Mouse (Mus musculus) ovary, postnatal 10 days (tissue): Measurements from ENCODE around the gene Lgsn.

Experiments
- DNase-seq: peaks from one replicate; pipeline ENCODE4 v3.0.0; 2022; ENCODE audit warnings: low spot score

Lgsn gene

DNA sequence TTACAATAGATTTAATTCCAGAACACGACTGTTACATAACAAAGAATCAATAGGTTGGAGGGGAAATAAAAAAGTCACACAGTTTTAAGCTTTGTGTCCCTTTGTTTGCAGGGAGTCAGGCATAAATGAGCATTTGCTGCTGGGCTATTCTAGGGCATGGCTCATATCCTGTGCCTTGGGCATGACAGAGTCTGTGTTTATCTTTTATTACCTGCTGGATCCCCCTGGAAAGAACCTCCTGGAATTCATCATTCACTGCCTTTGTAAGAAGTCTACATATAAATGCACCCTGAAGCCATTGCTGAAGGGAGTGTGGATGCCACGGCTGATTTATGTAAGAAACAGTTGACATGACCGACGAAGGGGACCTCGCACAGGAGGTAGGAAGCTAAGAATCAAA, at the start of gene Lgsn:
Lgsn (plus strand) TSS at position 301 of the 400 bp plus-strand sequence.
- DNase-seq = no peak

DNA sequence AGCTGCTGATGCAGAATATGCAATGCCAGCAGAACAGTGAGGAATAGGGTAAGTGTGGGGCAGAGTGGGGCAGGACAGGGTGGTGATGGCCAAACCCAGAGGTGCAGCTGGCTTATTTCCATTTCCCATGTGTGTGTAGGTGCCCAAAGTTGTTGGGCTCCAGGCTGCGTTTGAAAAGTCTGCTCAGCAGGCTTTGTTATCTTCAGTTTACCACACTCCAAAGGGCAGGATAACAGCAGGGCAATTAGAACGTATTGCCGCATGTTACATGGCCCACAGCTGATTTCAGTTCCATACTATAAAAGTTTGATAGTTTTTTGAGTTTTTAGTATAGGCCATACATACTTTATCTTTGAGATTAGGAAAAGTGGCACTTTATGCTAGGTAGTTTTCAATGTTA, 37.8 kb upstream of the Lgsn start:
- no peak for DNase-seq

DNA sequence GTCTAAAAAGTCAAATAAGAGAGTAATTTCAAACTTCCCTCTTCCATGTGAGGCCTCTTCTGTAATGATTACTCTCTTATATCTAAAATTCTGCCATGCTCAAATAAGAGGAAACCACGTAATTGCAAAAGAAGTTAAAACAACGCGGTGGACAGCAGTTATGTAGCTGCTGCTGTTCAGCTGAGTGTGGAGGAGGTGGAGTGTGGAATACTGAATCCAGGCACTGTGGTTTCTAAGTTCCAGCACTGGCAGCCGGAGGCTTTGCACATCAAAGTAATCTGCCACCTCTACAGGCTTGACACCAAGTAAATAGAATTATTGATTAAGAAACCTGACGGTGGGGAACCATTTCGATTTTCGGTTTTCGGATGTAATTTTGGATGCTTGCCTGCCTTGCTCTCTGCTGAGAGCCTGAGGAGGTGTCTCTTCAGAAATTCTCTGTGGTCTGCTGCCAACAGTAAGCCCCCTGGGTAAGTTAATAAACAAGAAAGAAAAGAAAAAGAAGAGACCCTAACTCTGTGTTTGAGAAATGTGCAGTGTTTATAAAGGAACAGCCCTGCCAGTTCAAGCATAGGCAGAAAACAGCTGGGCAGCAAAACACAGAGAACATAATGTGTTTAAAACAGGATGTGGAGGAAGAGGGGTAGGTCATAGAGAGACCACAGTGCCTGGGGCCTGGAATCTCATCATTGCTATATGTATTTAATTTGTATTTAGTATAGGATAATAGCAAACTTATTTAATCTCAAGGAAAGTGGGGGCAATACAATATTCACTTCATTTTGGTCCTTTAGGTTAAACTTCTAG, 33.7 kb upstream of the Lgsn start:
- no peak for DNase-seq

DNA sequence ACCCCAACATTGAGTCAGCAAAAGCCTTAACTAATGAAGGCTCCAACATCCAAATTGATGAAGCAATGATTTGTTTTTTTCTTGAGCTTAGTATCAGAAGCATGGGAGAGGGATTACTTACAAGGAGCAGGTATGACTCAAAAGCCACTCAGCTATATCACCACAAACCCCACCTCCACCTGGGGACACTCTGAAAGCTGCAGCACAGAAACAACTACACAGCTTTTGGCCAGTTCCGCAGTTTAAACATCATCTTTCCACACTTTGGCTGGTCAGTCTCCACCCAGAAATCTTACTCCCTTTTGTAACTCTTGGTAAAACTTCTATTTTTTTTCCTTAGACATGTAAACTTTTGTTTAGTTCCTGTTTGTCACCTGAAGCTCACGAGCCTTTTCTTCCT, 32.6 kb upstream of the Lgsn start:
- no peak for DNase-seq

DNA sequence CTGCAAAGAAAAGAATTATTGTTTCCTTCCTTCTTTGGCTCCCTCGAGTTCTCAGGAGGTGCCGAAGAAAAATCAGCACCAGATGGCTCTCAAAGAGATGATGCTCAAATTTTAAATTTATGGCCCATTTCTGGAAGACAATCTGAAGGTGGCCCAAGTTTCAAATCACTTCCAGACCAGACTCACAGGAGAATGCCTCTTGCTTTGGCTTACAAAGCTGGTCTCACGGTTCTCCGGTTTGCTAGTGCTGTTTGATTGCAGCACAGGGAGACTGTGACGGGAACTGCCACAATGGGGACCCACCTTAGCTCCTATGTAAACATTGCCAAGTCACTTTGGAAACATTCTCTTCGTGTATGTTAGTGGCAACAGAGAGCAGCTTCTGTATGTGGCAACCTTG, 26.5 kb upstream of the Lgsn start:
- DNase-seq = no peak

DNA sequence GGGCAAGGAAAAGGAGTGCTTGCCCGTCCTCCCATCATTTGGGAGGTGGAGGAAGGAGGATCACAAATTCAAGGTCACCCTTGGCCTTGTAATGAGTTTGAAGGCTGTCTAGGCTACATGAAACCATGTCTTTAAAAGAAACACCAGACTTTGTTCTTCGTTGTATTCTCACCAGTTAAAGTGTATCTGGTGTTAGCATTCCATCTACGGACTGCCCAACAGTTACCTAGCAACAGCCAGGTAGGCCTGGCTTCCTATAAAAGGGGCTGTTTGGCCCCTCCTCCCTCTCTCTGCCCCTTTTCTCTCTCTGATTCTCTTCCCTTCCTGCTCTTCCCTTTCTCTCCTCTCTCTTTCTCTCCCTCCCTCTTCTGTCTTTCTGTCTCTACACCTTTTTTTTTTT, 25.7 kb upstream of the Lgsn start:
- DNase-seq = no peak

DNA sequence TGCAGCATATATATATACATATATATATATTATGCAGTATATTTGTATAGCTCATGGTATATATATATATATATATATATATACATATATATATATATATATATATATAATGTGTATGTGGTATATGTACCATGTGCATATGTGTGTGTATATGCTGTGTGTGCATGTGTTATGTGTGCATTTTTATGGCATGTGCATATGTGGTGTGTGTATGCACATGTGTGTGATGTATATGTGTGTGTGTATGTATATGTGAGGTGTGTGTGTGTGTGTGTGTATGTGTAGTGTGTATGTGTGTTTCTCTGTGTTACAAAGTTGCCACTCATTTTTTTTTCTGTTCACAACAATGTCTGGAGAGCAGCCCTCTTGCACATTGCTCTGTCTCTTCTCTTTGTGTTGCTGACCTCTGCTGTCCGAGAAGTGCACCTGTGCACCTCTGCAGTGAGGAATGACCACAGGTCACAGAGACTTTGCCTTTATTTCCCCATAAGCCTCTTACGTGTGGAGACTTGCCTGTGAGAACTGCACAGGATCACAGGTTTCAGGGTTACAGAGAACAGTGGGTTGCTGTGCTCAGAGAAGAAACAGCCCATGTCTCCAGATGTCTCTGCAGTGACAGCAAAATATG, 23.3 kb upstream of the Lgsn start:
- DNase-seq = no peak

DNA sequence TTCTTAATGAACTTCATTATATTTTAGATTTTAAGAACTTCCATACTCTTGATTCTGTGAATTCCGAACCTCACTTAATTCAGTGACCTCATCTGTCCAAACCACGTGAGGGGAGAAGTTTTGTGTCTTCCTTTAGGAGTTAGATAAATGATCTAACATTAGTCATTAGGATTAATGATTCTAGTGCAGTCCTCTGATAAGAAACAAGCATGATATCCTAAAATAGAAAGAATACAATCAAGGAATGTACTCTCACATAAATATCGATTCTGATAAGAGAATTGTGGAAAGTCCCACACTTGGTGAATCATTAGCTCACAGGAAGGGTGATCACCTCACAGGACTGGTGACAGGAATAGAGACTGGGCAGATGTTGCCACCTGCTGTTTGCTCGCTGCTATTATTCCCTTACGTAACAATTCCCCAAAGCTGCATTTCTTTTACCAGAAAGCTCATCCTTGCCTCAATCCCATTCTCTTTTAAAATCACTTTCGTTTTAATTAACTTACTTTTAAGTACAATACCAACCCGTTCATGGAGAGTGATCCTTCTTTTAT, 22.3 kb upstream of the Lgsn start:
- no peak for DNase-seq

DNA sequence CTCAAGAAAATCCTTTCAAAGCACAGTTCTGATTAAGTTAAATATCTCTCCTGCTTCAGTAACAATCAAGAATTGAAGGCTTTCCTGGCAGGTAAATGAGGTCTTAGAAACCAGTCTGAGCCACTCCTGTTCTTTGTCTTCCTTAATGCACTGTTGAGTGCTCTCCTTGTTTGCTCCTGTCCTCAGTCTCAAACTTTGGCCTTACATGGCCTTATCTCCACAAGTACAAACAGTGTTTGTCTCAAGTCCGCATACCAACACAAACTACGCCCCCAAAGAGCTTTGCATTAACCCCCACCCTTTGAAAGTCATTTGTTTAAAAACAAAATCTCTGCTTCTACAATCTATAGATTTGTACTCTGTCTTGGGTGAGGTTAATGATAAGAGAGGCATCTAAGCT, 20.0 kb upstream of the Lgsn start:
- no peak for DNase-seq

DNA sequence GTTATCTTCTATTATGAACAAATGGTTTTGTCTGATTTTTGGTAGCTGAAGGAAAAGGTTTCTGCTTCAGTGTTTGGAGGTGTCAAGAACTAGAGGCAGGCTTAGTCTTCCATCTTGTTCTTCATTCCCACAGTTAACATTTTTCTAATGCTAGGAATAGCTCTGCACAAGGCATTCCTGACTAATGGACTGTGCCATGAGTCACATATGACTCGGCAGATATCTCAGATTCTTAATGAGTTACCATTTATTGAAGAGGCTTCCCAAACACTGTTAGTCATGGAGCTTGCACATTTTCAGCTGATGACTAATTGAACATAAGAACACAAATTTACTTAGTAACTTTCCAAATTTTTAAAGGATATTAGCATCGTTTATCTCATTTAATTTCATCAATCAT, 19.3 kb upstream of the Lgsn start:
- no peak for DNase-seq

DNA sequence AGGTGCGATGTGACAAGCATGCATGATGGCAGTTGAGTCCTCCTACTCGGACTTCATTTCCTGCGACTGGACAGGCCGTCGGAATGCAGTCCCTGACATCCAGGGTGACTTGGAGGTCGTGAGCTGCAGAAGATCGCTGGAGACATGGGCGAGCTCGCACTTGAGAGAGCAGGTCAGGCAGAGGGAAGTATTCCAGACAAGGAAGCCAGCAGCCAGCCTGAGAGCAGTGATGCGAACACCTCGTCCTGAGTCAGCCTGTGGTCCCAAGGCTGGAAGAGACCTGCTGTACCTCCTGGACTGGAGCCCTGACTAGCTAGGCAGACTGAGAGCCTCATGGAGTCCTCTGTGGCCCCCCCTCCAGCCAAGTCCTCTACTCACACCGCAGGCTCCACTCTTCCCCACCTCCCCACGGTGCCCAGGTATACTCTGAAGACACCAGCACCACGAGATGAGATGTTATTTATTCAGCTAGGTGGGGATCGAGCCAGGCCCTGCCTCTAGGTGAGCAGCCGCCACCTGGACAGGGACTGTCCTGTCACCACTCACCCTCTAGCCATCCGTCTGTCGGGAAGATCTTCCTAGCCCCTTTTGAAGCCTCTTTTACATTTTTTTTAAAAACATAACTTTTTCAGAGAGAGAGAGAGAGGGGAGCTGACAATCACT, 11.5 kb upstream of the Lgsn start:
- DNase-seq = no peak

DNA sequence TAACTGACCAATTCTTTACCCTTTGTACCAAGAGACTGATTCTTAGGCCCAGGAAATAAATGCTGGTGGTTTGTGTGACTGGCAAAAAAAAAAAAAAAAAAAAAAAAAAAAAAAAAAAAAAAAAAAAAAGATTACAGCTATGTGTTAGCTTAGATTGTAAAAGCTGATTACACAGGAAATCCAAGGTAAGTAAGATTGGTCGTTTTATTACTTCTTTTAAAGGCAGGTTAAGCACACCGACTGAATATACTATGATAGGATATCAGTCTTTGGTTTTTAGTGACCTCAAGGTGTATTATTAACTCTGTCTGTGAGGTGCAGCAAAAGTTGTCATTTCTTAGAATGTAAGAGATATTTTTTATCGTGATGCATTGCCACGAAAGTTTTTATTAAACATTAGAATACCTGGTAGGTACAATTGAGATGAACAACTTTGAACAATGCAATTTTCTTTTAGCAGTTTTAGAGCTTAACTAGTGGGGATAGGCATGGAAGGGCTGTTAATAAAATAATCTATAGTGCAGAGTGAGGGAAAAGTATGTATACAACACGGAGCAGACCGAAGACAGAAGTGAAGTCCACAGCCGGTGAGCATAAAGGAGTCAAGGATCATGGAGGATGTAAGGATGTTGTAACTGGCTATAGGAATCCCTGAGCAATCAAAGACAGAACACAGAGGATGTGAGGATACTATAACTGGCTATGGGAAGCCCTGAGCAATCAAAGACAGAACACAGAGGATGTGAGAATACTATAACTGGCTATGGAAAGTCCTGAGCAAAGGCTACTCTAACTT, 10.7 kb upstream of the Lgsn start:
- DNase-seq = no peak

DNA sequence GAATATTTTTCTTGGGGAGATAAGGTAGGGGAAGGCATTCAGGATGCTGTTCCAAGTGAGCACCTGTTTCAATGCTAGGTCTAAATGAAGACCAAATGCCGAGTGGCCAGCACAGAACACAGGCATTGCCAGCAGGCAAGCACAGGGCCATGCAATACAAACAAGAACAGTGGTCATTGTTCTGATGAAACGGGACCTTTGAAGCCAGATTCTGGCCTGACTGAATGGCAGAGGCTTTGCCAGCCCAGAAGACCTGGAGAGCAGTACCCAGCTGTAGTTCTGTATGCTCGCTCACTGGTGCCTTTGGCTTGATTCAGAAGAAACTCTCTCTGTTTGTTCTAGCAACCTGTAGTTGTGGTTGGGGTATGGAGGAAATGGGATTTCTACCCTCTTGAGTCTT, 800 bp upstream of the Lgsn start:
- no peak for DNase-seq

DNA sequence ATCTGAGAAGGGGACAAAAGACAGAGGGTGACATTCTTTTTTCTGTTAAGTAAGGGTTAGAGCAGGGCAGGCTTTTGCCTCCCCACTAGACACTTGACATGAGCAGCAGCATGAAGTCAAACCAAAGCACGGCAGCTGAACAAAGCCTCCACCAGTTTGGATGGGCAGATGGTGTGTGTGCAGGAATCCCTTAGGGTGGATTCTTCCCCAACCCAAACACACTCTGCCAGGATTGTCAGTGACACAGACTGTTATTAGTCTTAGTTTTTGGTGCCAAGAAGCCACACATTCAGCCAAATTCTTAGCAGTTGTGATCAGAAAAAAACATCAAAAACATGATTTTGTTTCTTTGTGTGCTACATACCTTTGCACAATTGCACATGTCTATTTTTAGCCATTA, 2.1 kb downstream of the Lgsn start:
- DNase-seq = no peak

DNA sequence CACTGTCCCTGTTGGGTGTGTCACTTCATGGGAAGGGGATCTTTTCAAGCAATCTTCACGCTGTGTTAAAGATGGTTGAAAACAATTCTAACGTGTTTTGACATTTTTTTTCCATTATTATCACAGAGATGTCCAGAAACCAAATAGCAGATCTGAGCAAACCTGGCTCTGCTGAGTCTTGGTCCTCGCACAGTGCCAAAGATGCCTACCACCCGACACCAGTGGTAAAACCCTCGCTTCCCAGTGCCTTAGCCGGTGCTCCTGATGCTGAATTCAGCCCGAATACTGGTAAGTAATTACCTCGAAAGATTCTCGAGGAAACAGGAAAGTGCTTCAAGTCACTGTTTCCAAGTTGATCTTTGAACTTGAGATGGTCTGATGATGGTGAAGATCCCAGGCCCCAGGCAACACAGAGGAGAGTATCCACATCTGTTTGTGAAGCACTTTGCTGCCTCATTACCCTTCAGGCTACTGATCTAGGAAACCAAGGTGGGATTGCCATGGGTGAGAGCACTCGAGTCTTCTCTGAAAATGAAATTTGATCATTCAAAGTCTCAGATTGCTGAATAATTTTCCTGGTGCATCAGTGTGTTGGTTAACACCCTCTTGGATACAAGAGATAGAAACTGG, 14.2 kb downstream of the Lgsn start:
- no peak for DNase-seq

DNA sequence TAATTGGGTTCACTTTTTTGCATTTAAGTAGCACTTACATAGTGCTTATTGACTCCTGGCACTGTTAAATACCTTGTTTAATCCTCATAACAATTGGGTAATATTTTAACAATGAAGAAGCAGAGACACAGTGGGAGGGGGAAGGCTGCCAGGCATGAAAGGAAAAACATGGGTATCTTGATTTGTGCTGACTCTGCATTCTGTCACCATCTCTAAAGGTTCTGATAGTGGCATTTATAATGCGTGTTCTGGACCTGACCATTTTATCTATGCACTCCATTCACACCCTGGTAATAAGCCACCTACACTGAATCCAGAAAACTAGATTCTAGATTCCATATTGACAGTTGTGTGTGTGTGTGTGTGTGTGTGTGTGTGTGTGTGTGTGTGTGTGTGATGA, 19.4 kb downstream of the Lgsn start:
- no peak for DNase-seq

DNA sequence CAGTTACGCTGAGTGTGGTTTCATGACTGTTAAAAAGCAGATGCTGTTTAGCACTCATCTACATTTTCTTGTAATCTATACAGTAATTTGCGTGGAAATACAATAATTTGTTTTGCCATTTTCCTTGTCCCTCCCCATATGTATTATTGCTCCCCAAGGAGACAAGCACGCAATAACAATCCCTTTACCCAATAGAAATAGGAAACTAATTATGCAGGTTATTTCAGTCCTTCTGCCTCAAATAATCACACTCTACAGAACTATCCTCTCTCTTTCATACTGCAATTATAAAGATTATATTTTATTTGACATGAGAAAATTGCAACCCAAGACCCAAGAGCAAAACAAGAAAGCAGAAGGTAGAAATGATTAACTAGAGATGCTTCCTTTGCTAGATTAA, 20.8 kb downstream of the Lgsn start:
- no peak for DNase-seq

DNA sequence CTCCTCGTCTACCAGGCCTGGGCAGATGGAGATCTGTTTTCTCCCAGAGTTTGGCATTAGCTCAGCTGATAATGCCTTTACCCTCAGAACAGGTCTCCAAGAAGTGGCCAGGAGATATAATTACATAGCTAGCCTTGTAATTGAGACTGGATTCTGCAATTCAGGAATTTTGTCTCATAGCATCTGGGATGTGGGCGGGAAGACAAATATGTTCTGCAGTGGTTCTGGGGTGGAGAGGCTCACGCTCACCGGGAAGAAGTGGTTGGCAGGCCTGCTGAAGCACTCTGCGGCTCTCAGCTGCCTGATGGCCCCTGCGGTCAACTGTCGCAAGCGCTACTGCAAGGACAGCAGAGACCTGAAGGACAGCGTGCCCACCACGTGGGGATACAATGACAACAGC, 27.6 kb downstream of the Lgsn start:
- no peak for DNase-seq

DNA sequence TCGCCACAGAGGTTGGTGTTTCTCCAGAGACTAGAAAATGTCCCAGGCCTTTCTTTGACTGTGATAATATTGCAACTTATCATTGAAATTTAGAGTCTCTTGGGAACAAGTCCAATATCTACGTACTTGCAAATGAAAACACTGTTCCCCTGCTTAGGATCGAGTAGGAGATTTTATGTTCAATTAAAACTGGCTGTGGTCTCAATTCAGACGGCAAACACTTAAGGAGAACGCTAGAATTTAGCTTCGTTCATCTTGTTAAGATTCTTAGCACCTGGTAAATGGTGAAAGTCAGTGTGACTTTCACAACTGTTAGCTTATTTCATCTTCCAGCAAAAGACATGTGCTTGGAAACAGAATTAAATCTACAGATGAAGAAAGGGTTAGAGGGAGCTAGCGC, 29.1 kb downstream of the Lgsn start:
- DNase-seq = no peak

DNA sequence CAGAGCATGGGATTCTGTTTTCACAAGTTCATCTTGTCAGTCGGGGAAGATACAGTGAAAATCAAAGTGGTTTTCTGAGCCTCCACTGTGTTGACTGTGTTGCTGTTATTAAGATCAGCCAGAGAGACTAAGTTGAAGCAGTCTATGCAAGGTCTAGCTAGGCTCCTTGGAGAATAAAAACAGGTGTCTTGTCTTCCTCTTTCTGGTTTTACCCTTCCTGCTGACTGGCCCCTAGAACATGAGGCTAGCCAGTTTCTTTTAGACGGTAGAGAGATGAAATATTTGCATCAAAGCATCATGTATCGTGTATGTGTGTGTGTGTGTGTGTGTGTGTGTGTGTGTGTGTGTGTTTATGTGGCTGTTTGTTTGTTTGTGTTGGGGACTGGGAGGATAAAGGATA, 29.6 kb downstream of the Lgsn start:
- DNase-seq = no peak

DNA sequence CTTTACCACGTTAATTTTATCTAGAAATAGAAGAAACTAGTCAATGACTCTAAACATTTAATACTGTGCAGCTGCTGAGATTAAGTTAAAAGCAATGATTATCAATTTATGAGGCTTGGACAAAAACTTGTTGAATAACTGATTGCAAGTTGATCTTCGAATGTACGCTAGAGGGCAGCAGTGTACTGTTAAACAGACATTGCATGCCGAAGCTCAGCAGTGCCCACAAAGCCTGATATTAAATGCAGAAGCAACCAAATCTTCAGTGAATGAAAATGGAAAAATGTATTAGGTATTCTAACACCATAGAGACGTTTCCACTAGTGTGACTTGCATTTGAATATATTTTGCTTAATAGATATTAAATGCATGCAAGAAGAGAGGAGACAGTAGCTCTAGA, 33.9 kb downstream of the Lgsn start:
- no peak for DNase-seq

DNA sequence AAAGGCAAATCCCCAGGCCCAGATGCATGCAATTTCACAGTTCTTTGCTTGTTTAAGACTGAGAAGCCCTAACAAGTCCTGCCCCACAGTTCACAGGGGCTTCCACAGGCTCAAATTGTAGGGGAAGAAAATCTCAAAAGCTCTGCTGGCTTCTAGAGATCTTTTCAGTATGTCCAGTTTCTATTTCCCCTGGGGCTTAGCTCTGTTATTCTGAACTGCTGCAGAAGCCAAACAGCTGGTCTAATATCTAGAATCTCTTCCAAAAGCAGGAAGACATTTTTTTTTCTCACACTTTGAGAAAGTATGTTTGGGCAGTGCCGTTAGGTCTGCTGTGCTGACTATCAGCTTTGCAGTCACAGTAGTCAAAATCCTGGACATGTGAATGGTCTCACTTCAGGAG, 38.6 kb downstream of the Lgsn start:
- no peak for DNase-seq
